Mouse (Mus musculus): Measurements from ENCODE around the gene Usp12. TPM values are rescaled to one million over a fixed set of nuclear protein-coding genes. Genes with fewer than 3 reads are reported as not detected.

Usp12 gene
- total and polyA plus RNA-seq, 3 experiments = 6.0 to 17.2 (median 16.8) TPM

DNA sequence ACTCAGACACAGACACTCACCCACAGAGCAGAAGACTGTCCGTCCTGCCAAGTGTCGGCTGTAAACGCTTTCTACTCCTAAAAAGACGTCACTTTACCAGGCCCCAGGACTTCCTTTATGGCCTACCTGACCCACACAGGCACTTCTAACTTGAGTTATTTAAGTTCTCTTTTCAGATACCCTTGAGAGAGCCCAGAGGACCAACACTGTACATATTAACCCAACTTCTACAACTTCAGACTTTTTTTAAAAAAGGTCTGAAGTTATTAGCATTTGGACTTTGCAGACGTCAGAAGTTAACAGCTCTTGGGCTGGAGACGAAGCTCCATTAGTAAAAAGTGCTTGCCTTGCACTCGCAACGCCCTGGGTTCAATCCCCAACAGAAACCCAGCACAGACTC lies 8.7 kb downstream of the Usp12 start:
- TF ChIP-seq CTCF (IDR thresholded peaks at IDR 0.05) (no peak), EP300 (IDR thresholded peaks at IDR 0.05; ENCODE audit: insufficient read depth, low read depth, low read length) (no peak), POLR2A (IDR thresholded peaks at IDR 0.05; ENCODE audit: insufficient read depth, low read depth, low read length) (no peak)

GRCm38 (mm10) chr5:146783891-146784290 lies 10.9 kb downstream of the Usp12 start:
- H3K27ac ChIP-seq = no peak overlapping the region
- H3K36me3 ChIP-seq (ENCODE audit: control insufficient read depth, insufficient read depth, low read length) = 0 out of 2 replicates have a peak, but pooled peaks cover 2% of the 10 kb centered on the region
- no peak for DNase-seq
- no peaks in the 10 kb centered on the region for H3K27me3 ChIP-seq (ENCODE audit: control insufficient read depth, insufficient read depth, low read length)
- TF ChIP-seq POLR2A (IDR thresholded peaks at IDR 0.05; ENCODE audit: insufficient read depth, low read depth, low read length) = no peak
- no peak for TF ChIP-seq EP300 (IDR thresholded peaks at IDR 0.05; ENCODE audit: insufficient read depth, low read depth, low read length)
- peaks cover 14% of the 10 kb centered on the region for H3K4me1 ChIP-seq (ENCODE audit: control insufficient read depth, insufficient read depth, low read length)
- no peak overlapping the region for H3K4me3 ChIP-seq
- H3K9ac ChIP-seq (ENCODE audit: low read depth, low read length) = no peak overlapping the region
- intact Hi-C loops (cut with DNase I) = no loop called here
- WGBS = 91% methylated on average over 10 of the region's 10 CpGs
- H3K79me2 ChIP-seq (replicated peaks; ENCODE audit: control insufficient read depth, insufficient read depth, low read length) = peaks cover 13% of the 10 kb centered on the region

More for the DNA sequence above, 8.7 kb downstream of the Usp12 start:
- no peak overlapping the region for H3K4me3 ChIP-seq
- intact Hi-C loops (cut with DNase I) = no loop called here
- H3K4me1 ChIP-seq (ENCODE audit: control insufficient read depth, insufficient read depth, low read length) = peaks cover 6% of the 10 kb centered on the region
- 70% methylated on average over 8 of the region's 8 CpGs for WGBS
- peaks cover 17% of the 10 kb centered on the region for H3K79me2 ChIP-seq (replicated peaks; ENCODE audit: control insufficient read depth, insufficient read depth, low read length)
- no peaks in the 10 kb centered on the region for H3K36me3 ChIP-seq (ENCODE audit: control insufficient read depth, insufficient read depth, low read length)
- no peaks in the 10 kb centered on the region for H3K27me3 ChIP-seq (ENCODE audit: control insufficient read depth, insufficient read depth, low read length)
- no peak overlapping the region for H3K27ac ChIP-seq
- no peak for DNase-seq
- H3K9ac ChIP-seq (ENCODE audit: low read depth, low read length) = no peak overlapping the region

DNA sequence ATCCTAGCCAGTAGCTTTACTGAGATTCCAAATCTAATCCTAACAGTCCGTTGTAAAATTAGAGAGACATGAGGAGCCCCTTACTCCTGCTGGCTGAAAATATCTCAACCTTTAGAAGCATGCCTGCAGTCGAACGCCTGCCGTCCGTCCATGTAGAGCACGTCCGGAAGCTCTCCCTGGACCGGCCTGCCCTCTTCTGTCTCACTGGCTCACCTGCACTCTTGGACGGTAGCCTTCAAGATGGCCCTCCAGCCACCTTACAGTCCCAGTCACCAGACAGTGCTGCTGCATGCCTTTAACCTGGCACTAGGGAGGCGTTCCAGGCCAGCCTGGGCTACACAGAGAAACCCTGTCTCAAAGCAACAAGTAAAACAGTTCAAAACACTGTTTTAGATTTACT lies 11.5 kb downstream of the Usp12 start:
- Histone ChIP-seq H3K27ac (no peak overlapping the region), H3K9ac (ENCODE audit: low read depth, low read length) (no peak overlapping the region), H3K36me3 (ENCODE audit: control insufficient read depth, insufficient read depth, low read length) (0 out of 2 replicates have a peak, but pooled peaks cover 2% of the 10 kb centered on the region), H3K4me3 (no peak overlapping the region), H3K27me3 (ENCODE audit: control insufficient read depth, insufficient read depth, low read length) (no peaks in the 10 kb centered on the region), H3K4me1 (ENCODE audit: control insufficient read depth, insufficient read depth, low read length) (peaks cover 14% of the 10 kb centered on the region), H3K79me2 (replicated peaks; ENCODE audit: control insufficient read depth, insufficient read depth, low read length) (peaks cover 13% of the 10 kb centered on the region)
- TF ChIP-seq EP300 (IDR thresholded peaks at IDR 0.05; ENCODE audit: insufficient read depth, low read depth, low read length) (no peak), CTCF (IDR thresholded peaks at IDR 0.05) (peak; percentile 52), POLR2A (IDR thresholded peaks at IDR 0.05; ENCODE audit: insufficient read depth, low read depth, low read length) (no peak)
- no peak for DNase-seq
- intact Hi-C loops (cut with DNase I) = no loop called here
- 79% methylated on average over 10 of the region's 10 CpGs for WGBS

GRCm38 (mm10) chr5:146781663-146782062 lies 13.1 kb downstream of the Usp12 start:
- intact Hi-C loops (cut with DNase I) = no loop called here
- TF ChIP-seq CTCF (IDR thresholded peaks at IDR 0.05) (no peak), EP300 (IDR thresholded peaks at IDR 0.05; ENCODE audit: insufficient read depth, low read depth, low read length) (no peak), POLR2A (IDR thresholded peaks at IDR 0.05; ENCODE audit: insufficient read depth, low read depth, low read length) (no peak)
- H3K27me3 ChIP-seq (ENCODE audit: control insufficient read depth, insufficient read depth, low read length) = no peaks in the 10 kb centered on the region
- H3K4me3 ChIP-seq = no peak overlapping the region
- peaks cover 13% of the 10 kb centered on the region for H3K79me2 ChIP-seq (replicated peaks; ENCODE audit: control insufficient read depth, insufficient read depth, low read length)
- WGBS = 50% methylated on average over 9 of the region's 9 CpGs
- H3K4me1 ChIP-seq (ENCODE audit: control insufficient read depth, insufficient read depth, low read length) = peaks cover 18% of the 10 kb centered on the region
- DNase-seq = peak in 1 of 2 experiments; percentile 30
- H3K9ac ChIP-seq (ENCODE audit: low read depth, low read length) = no peak overlapping the region
- H3K27ac ChIP-seq = no peak overlapping the region
- 0 out of 2 replicates have a peak, but pooled peaks cover 2% of the 10 kb centered on the region for H3K36me3 ChIP-seq (ENCODE audit: control insufficient read depth, insufficient read depth, low read length)

DNA sequence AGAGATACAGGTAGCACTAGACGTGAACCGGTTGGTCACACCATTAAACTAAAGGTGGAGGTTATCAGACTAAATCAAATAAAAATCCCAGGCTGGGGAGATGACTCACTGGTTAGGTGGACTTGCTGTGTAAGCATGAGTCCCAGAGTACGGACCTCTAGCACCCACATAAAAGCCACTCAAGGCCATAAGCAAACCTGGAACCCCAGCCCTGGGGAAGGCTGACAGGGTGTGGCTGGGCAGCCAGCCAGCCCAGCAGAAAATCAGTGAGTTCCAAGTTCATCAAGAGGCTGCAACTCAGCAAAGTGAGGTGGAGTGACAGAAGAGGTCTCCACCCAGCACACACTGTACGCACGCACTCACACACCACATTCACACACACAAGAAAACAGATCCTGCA lies 14.9 kb downstream of the Usp12 start:
- peak in 1 of 2 experiments; percentile 27 for DNase-seq
- Histone ChIP-seq H3K9ac (ENCODE audit: low read depth, low read length) (no peak overlapping the region), H3K36me3 (ENCODE audit: control insufficient read depth, insufficient read depth, low read length) (0 out of 2 replicates have a peak, but pooled peaks cover 2% of the 10 kb centered on the region), H3K4me3 (no peak overlapping the region), H3K4me1 (ENCODE audit: control insufficient read depth, insufficient read depth, low read length) (peaks cover 18% of the 10 kb centered on the region), H3K27ac (no peak overlapping the region), H3K79me2 (replicated peaks; ENCODE audit: control insufficient read depth, insufficient read depth, low read length) (peaks cover 11% of the 10 kb centered on the region), H3K27me3 (ENCODE audit: control insufficient read depth, insufficient read depth, low read length) (no peaks in the 10 kb centered on the region)
- intact Hi-C loops (cut with DNase I) = loop anchor here (10.0 kb wide), 1 partner anchor 55 kb away; the partner anchor contains the start of gene Rpl21
- WGBS = 54% methylated on average over 5 of the region's 5 CpGs
- TF ChIP-seq CTCF (IDR thresholded peaks at IDR 0.05) = no peak
- no peak for TF ChIP-seq EP300 (IDR thresholded peaks at IDR 0.05; ENCODE audit: insufficient read depth, low read depth, low read length)
- no peak for TF ChIP-seq POLR2A (IDR thresholded peaks at IDR 0.05; ENCODE audit: insufficient read depth, low read depth, low read length)

- 69% methylated on average over 13 of the region's 13 CpGs for WGBS
- intact Hi-C loops (cut with DNase I) = loop anchor here (2.0 to 10.0 kb wide), 2 partner anchors 14 to 58 kb away; partner anchors contain the start of gene Rpl21
Measured at GRCm38 (mm10) chr5:146776988-146777639, 17.7 kb downstream of the Usp12 start.

More at GRCm38 (mm10) chr5:146776988-146777639, 17.7 kb downstream of the Usp12 start:
- H3K27me3 ChIP-seq (ENCODE audit: control insufficient read depth, insufficient read depth, low read length) = no peaks in the 10 kb centered on the region
- no peak overlapping the region for H3K27ac ChIP-seq
- H3K79me2 ChIP-seq (replicated peaks; ENCODE audit: control insufficient read depth, insufficient read depth, low read length) = peaks cover 6% of the 10 kb centered on the region
- H3K36me3 ChIP-seq (ENCODE audit: control insufficient read depth, insufficient read depth, low read length) = 0 out of 2 replicates have a peak, but pooled peaks cover 2% of the 10 kb centered on the region
- H3K4me3 ChIP-seq = no peak overlapping the region
- DNase-seq = no peak
- TF ChIP-seq CTCF (IDR thresholded peaks at IDR 0.05) (no peak), EP300 (IDR thresholded peaks at IDR 0.05; ENCODE audit: insufficient read depth, low read depth, low read length) (no peak), POLR2A (IDR thresholded peaks at IDR 0.05; ENCODE audit: insufficient read depth, low read depth, low read length) (no peak)
- no peak overlapping the region for H3K9ac ChIP-seq (ENCODE audit: low read depth, low read length)
- H3K4me1 ChIP-seq (ENCODE audit: control insufficient read depth, insufficient read depth, low read length) = peaks cover 24% of the 10 kb centered on the region
